Mouse (Mus musculus): ENCODE results near the gene Ppp1r9a.

GRCm38 (mm10) chr6:4973337-4973736, 70.6 kb downstream of the Ppp1r9a start:
- TF ChIP-seq POLR2A (IDR thresholded peaks at IDR 0.05; ENCODE audit: extremely low read depth, insufficient read depth, low read length), result no peak
- no peak for TF ChIP-seq CTCF (IDR thresholded peaks at IDR 0.05; ENCODE audit: extremely low read depth, insufficient read depth, low read length)

All from cortical plate, adult 2 months (tissue).